Mouse (Mus musculus) adipocyte (in vitro differentiated cells): ENCODE results near the gene Ints1.

Experiments
- DNase-seq: peaks from one replicate; pipeline ENCODE4 v3.0.0-alpha.2; 2016; ENCODE audit warnings: low spot score

Gene Ints1

DNA sequence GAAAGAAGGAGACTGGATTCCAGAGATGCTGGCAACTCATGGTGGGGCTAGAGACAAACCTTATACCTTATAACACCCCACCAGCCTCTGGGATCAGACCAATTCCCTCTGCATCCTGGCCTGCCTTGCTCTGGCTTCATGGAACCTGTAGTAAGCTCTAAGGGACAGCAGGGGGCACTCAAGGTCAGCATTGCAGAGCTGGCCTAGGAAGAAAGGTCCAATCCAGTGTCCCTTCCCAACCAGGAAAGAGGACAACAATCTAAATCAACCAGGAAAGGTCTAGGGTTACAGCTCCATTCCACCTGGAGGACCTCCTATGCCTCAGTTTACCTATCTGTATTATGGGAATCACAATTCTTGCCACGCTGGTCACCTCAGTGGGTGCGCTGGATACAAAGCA, 57.8 kb downstream of the Ints1 start:
- peak; percentile 83 for DNase-seq

DNA sequence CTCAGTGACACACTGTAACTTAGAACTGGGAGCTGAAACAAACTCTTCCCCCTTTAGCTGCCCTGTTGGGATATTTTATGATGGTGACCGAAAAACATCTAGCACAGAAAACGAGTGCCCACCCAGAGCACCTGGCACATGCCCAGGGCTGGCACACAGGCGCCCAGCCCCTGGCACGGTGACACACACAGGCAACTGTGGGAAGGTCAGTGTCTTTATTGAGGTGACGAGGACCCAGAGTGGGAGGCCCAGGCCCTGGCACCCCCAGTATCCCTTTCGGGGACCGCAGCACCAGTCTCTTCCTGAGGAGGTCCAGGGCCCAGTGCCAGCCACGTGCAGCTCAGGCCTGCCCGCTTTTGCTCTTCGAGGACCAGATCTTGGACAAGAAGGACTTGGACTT, 69.0 kb downstream of the Ints1 start:
- no peak for DNase-seq

DNA sequence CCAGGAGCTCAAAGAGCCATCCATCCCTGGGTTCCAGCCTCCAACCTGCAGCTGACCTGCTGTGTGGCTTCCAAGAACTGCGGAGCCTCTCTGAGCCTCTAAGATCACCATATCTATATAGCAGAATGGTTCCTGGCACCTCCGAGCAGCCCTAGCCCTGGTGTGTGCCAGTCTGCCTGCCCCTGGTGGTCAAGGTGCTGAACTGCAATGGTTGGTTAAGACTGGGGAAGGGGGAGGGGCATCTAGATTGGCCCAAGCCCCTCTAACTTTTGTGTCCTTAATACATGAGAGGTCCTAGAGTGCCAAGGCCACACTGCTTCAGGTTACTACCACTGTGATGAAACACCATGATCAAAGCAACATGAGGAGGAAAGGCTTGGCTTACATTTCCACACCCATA, 72.6 kb downstream of the Ints1 start:
- no peak for DNase-seq

DNA sequence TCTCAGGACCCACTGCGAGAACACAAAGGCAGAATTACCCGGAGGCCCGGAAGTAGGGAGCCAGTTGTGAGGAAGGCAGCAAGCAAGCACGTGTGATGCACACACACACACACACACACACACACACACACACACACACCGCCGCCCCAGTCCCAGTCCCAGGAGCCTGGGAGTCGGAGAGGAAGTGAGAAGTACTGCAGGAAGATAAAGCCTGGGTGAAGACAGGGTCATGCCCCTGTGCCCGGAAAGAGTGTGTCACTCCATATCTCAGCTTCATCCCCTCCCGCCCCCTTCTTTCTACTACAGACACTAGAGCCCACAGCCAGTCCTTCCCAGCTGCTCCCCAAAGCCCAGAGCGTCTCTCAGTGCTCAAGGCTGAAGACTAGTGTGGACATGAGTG, 73.2 kb downstream of the Ints1 start:
- DNase-seq = no peak
